Mouse (Mus musculus) ES-Bruce4 (cell line): Measurements from ENCODE around the gene Myo3b. TPM values are rescaled to one million over a fixed set of nuclear protein-coding genes. Genes with fewer than 3 reads are reported as not detected.

Experiments used
- H3K27ac ChIP-seq: 2 replicates; pipeline ENCODE4 v1.5.1; 2012; ENCODE audit warnings: low read length, inconsistent platforms; ENCODE audit not compliant: insufficient read depth
- H3K27me3 ChIP-seq: 2 replicates; pipeline ENCODE4 v1.6.1; 2012; ENCODE audit warnings: mild to moderate bottlenecking, low read length, inconsistent platforms; ENCODE audit not compliant: control insufficient read depth, poor library complexity, insufficient read depth, severe bottlenecking
- H3K36me3 ChIP-seq: 2 replicates; pipeline ENCODE4 v1.6.1; 2012; ENCODE audit warnings: inconsistent platforms, mild to moderate bottlenecking, low read length, moderate library complexity; ENCODE audit not compliant: control insufficient read depth, poor library complexity, insufficient read depth, severe bottlenecking
- H3K4me1 ChIP-seq: one replicate; pipeline ENCODE4 v1.8.1; 2011; ENCODE audit warnings: low read length; ENCODE audit not compliant: control insufficient read depth, insufficient read depth
- H3K4me3 ChIP-seq: 2 replicates; pipeline ENCODE4 v1.5.1; 2011; ENCODE audit warnings: low read depth, mild to moderate bottlenecking, low read length
- H3K9ac ChIP-seq: 2 replicates; pipeline ENCODE4 v1.6.1; 2012; ENCODE audit warnings: low read depth, mild to moderate bottlenecking, inconsistent platforms; ENCODE audit not compliant: poor library complexity, severe bottlenecking
- H3K9me3 ChIP-seq: replicated peaks from 2 replicates; pipeline ENCODE4 v1.6.1; 2012; ENCODE audit warnings: mild to moderate bottlenecking, low read length, inconsistent platforms; ENCODE audit not compliant: control insufficient read depth, poor library complexity, insufficient read depth, severe bottlenecking
- CTCF ChIP-seq: IDR thresholded peaks from one replicate; pipeline ENCODE4 v1.8.1; 2011; ENCODE audit warnings: low read depth, low read length
- EP300 ChIP-seq: IDR thresholded peaks from 2 replicates; pipeline ENCODE4 v1.6.1; 2011; ENCODE audit warnings: low read depth, low read length; ENCODE audit not compliant: insufficient read depth
- POLR2A ChIP-seq: IDR thresholded peaks from one replicate; pipeline ENCODE4 v1.8.1; 2011; ENCODE audit warnings: low read length; ENCODE audit not compliant: insufficient read depth
- polyA plus RNA-seq: library from polyadenylated mRNA; stranded (reverse); fragments of >200 nt; gene quantifications from 2 replicates; pipeline ENCODE4 v1.2.4, GENCODE M21; 2011; ENCODE audit warnings: low read depth; ENCODE audit not compliant: missing spikeins, insufficient read depth, insufficient read length

The Myo3b gene
- polyA plus RNA-seq, 1 experiment: not detected

DNA sequence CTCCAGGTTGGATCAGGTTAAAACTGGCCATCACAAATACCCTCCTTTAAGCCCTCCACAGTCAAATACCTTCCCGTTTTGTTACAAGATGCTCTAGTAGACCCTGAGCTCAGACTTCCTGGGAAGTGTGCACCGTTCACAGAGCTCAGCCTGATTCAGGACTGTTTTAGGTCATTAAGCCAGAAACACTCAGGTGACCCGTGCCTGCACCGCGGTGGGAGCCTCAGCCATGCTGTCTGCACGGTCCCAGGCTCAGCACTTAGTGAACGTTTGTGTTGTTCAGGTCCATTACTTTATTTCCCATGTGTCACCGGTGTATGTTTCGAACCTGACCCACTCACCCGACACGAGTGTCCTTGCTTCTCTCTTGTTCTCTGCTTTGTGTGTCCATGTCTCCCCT lies 288.7 kb downstream of the Myo3b start:
- TF ChIP-seq EP300 (no peak), CTCF (no peak), POLR2A (no peak)
- no peak overlapping the region for H3K4me3 ChIP-seq

DNA sequence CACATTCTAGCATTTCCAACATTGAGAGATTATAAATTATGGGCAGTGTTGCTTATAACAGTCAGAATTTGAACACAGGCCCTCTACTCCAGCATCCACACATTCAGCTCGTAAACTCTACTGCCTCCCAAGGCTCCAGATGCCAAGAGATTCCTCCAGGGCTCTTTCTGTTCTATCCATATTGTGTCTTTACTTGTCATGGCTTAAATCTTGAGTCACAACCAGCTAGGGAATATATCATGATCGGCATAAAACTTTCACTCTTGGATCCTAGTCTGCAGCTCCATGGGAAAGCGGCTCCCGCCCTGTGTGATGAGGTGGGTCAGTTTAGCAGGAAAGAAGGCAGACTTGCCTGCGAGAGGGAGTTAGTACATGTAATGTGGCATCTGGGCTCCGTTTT lies 294.0 kb downstream of the Myo3b start:
- TF ChIP-seq EP300 (no peak), CTCF (no peak), POLR2A (no peak)
- no peaks in the 10 kb centered on the region for H3K27me3 ChIP-seq
- no peaks in the 10 kb centered on the region for H3K36me3 ChIP-seq
- H3K9me3 ChIP-seq: no peaks in the 10 kb centered on the region
- no peak overlapping the region for H3K27ac ChIP-seq
- H3K4me1 ChIP-seq: no peaks in the 10 kb centered on the region
- no peak overlapping the region for H3K4me3 ChIP-seq
- H3K9ac ChIP-seq: no peak overlapping the region

More for the DNA sequence above, 288.7 kb downstream of the Myo3b start:
- Histone ChIP-seq H3K9ac (no peak overlapping the region), H3K4me1 (no peaks in the 10 kb centered on the region), H3K9me3 (no peaks in the 10 kb centered on the region), H3K27me3 (no peaks in the 10 kb centered on the region), H3K36me3 (no peaks in the 10 kb centered on the region), H3K27ac (no peak overlapping the region)

DNA sequence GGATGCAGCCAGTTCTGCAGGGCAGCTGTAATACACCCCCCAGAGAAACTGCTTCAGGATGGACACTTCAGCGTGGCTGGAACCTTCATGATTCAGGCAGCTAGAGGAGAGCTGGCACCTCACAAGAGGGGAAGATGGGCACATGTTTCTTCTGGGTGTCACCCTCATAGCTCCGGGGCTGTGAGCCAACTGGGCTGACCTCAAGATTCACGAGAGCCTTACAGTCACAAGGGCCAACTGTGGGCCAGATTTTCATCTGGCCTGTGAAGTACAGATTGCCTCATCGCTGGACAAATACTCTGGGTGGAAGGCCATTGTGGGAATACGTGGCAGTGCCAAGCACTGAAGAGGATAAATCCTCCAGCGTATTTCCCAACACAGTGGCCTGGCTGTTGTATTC lies 294.6 kb downstream of the Myo3b start:
- no peaks in the 10 kb centered on the region for H3K27me3 ChIP-seq
- no peaks in the 10 kb centered on the region for H3K36me3 ChIP-seq
- no peak overlapping the region for H3K4me3 ChIP-seq
- H3K4me1 ChIP-seq: no peaks in the 10 kb centered on the region
- no peaks in the 10 kb centered on the region for H3K9me3 ChIP-seq
- no peak overlapping the region for H3K9ac ChIP-seq
- no peak overlapping the region for H3K27ac ChIP-seq
- TF ChIP-seq CTCF (no peak), EP300 (no peak), POLR2A (no peak)

DNA sequence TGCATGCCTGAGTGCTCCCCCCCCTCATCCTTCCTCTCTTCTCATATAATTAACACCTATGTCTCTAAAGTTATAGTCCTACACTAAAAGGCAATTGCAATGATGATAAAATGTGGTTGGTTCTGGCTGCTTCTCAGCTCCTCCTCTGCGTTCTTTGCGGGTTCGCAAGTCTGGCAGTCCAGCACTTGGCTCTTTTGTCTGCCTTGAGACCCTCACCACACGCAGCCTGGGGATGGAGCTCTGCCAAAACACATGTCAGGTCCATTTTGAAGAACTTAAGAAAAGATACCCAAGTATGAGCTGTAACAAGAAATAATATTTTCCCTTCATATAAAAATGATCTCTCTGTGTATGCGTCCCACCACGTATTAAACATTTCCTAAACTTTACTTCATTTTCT lies 297.6 kb downstream of the Myo3b start:
- Histone ChIP-seq H3K9ac (no peak overlapping the region), H3K36me3 (no peaks in the 10 kb centered on the region), H3K27me3 (no peaks in the 10 kb centered on the region), H3K27ac (no peak overlapping the region), H3K9me3 (no peaks in the 10 kb centered on the region), H3K4me3 (no peak overlapping the region), H3K4me1 (no peaks in the 10 kb centered on the region)
- TF ChIP-seq POLR2A (no peak), EP300 (no peak), CTCF (no peak)

DNA sequence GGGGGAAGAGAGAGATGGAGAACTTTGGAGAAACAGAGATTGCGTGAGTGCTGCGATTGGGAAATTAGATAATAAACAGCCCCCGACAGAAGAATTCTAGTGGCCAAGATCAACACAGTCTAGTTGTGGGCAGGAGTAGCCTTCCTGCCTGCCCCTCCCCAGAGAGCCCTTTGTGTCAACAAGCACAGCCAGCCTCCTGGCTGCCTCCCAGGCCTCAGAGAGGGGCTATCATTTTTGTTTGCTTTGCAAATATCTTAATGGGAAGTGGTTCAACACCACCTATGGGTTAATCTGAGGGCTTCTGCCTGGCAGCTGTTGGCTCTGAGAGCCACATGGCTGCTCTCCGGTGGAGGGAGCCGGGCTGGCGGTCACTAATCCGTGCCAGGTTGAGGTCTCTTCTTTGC lies 298.3 kb downstream of the Myo3b start:
- Histone ChIP-seq H3K36me3 (no peaks in the 10 kb centered on the region), H3K4me3 (no peak overlapping the region), H3K27ac (no peak overlapping the region), H3K9me3 (no peaks in the 10 kb centered on the region), H3K9ac (no peak overlapping the region), H3K27me3 (no peaks in the 10 kb centered on the region), H3K4me1 (no peaks in the 10 kb centered on the region)
- TF ChIP-seq CTCF (no peak), EP300 (no peak), POLR2A (no peak)

DNA sequence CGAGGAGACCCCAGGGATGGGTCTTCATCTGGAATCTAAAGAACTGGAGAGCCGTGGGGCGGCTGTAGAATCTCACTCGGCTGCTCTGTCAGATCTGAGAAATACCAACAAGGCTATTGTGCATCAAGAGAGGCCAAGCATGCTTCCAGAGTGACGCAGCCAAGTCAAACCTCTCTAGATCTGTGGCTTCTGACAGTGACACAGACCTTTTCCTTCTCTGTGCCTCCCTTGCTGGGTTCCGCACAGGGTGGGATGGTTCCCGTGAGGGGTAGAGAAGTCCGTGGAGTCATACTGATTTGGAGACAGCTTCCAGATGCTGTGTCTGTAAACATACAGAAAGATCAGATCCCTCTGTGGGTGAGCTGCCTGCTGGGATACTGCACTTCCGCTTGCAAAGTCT lies 298.9 kb downstream of the Myo3b start:
- Histone ChIP-seq H3K9me3 (no peaks in the 10 kb centered on the region), H3K9ac (no peak overlapping the region), H3K27me3 (no peaks in the 10 kb centered on the region), H3K27ac (no peak overlapping the region), H3K4me1 (no peaks in the 10 kb centered on the region), H3K36me3 (no peaks in the 10 kb centered on the region), H3K4me3 (no peak overlapping the region)
- no peak for TF ChIP-seq CTCF
- no peak for TF ChIP-seq EP300
- TF ChIP-seq POLR2A: no peak
